Mouse (Mus musculus): ENCODE measurements around the gene Dnmt3a.

GRCm38 (mm10) chr12:3947503-3947902 is 141.7 kb downstream of the Dnmt3a start:
- no peak for TF ChIP-seq POLR2A (IDR thresholded peaks at IDR 0.05; ENCODE audit: insufficient read depth, low read depth, low read length)
- TF ChIP-seq CTCF (IDR thresholded peaks at IDR 0.05): no peak
